1 mouse cellular context compared by ENCODE assay signal in genomic region chr6:87788896-87789587, GRCm38 (mm10).
TF ChIP-seq lines count a peak whose summit lies in the region.

No protein-coding gene starts in this region.

TF ChIP-seq in MEL, 35 proteins besides CTCF, POLR2A, EP300 and RAD21:
- TF ChIP-seq SIN3A (IDR thresholded peaks at IDR 0.05; ENCODE audit: low read length) (peak; percentile 31; the same call in 1 of the 2 replicates), E2F4 (IDR thresholded peaks at IDR 0.05; ENCODE audit: borderline replicate concordance, low read depth, low read length) (no peak), ZNF384 (IDR thresholded peaks at IDR 0.05; ENCODE audit: low read depth, low read length) (no peak), ETS1 (IDR thresholded peaks at IDR 0.05; ENCODE audit: low read depth, low read length) (peak; percentile 66), SMC3 (IDR thresholded peaks at IDR 0.05; ENCODE audit: low read depth, low read length) (no peak), ZMIZ1 (IDR thresholded peaks at IDR 0.05; ENCODE audit: low read depth, low read length) (no peak), USF2 (IDR thresholded peaks at IDR 0.05; ENCODE audit: borderline replicate concordance in 1 of 2, insufficient read depth in 1 of 2, low read depth in 1 of 2, low read length in 2 of 2) (no peak), TCF12 (IDR thresholded peaks at IDR 0.05; ENCODE audit: low read depth, low read length) (peak; percentile 51), TAL1 (IDR thresholded peaks at IDR 0.05; ENCODE audit: low read length) (no peak)
